Mouse (Mus musculus) right cerebral cortex, postnatal 4 days (tissue): ENCODE results near the gene Zfp605.
"Not testable (repeated sequence)": the region's sequence is repeated elsewhere in the genome, so short reads cannot be mapped to it uniquely, and the experiment has no call there.

Source experiments
- DNase-seq: peaks from one replicate; pipeline ENCODE4 v3.0.0-alpha.2; 2022

Zfp605 gene

GRCm38 (mm10) chr5:110109991-110110441 is at the start of gene Zfp605:
Gene Zfp605, plus strand, starts transcription at chr5:110110092.
- DNase-seq = peak; percentile 96

- not testable (repeated sequence) for DNase-seq
Observed at GRCm38 (mm10) chr5:110072413-110072812, 37.5 kb upstream of the Zfp605 start, which contains the start of gene Gm17655. Gene Gm17655, minus strand, starts transcription at chr5:110072513.

GRCm38 (mm10) chr5:110082961-110083360 is 26.9 kb upstream of the Zfp605 start:
- no peak for DNase-seq

GRCm38 (mm10) chr5:110086161-110086866 is 23.6 kb upstream of the Zfp605 start:
- DNase-seq = no peak

GRCm38 (mm10) chr5:110091546-110091945 is 18.3 kb upstream of the Zfp605 start:
- no peak for DNase-seq

- peak; percentile 73 for DNase-seq
Observed at GRCm38 (mm10) chr5:110094030-110094846, 15.7 kb upstream of the Zfp605 start, which contains the start of gene Gm35315. Gene Gm35315, minus strand, starts transcription at chr5:110094420.

- DNase-seq = no peak
Observed at GRCm38 (mm10) chr5:110094847-110095213, 15.1 kb upstream of the Zfp605 start.

GRCm38 (mm10) chr5:110098991-110099477 is 10.9 kb upstream of the Zfp605 start:
- DNase-seq = no peak

- DNase-seq = peak; percentile 10
Observed at GRCm38 (mm10) chr5:110099656-110100580, 10.0 kb upstream of the Zfp605 start, which contains the start of gene Plcxd1. Gene Plcxd1, plus strand, starts transcription at chr5:110099969.

GRCm38 (mm10) chr5:110100921-110101631 is 8.8 kb upstream of the Zfp605 start:
- DNase-seq = peak; percentile 37

GRCm38 (mm10) chr5:110101716-110102347 is 8.1 kb upstream of the Zfp605 start:
- peak; percentile 73 for DNase-seq

- peak; percentile 7 for DNase-seq
Observed at GRCm38 (mm10) chr5:110102429-110102828, 7.5 kb upstream of the Zfp605 start.

- peak; percentile 5 for DNase-seq
Observed at GRCm38 (mm10) chr5:110102853-110103625, 6.9 kb upstream of the Zfp605 start.

- peak; percentile 7 for DNase-seq
Observed at GRCm38 (mm10) chr5:110103901-110104615, 5.8 kb upstream of the Zfp605 start.

GRCm38 (mm10) chr5:110104616-110105380 is 5.1 kb upstream of the Zfp605 start:
- DNase-seq = peak; percentile 9

GRCm38 (mm10) chr5:110106140-110106871 is 3.6 kb upstream of the Zfp605 start:
- DNase-seq = peak; percentile 26

- peak; percentile 41 for DNase-seq
Observed at GRCm38 (mm10) chr5:110106901-110107564, 2.9 kb upstream of the Zfp605 start.
